Mouse (Mus musculus) heart, embryonic 15.5 days (tissue): Measurements from ENCODE around the gene Robo2. TPM values are rescaled to one million over a fixed set of nuclear protein-coding genes. Genes with fewer than 3 reads are reported as not detected.

Experiments used
- ATAC-seq: fragments of 200-750 bp; cut with Nextera tagmentation; replicated peaks from 2 replicates; pipeline ENCODE4 v1.8.0; 2017; ENCODE audit warnings: low read depth, moderate TSS enrichment; ENCODE audit not compliant: insufficient number of reproducible peaks, insufficient read depth, low FRiP score
- H3K27ac ChIP-seq: fragments of 300-500 bp; sonication (generic); 2 replicates; pipeline ENCODE4 v1.5.1; 2015; ENCODE audit warnings: mild to moderate bottlenecking, inconsistent platforms
- H3K27me3 ChIP-seq: fragments of 300-500 bp; sonication (generic); 2 replicates; pipeline ENCODE4 v1.6.1; 2015; ENCODE audit warnings: inconsistent platforms
- H3K36me3 ChIP-seq: fragments of 300-500 bp; sonication (generic); 2 replicates; pipeline ENCODE4 v1.6.1; 2015; ENCODE audit warnings: mild to moderate bottlenecking, inconsistent platforms
- H3K4me1 ChIP-seq: fragments of 300-500 bp; sonication (generic); replicated peaks from 2 replicates; pipeline ENCODE4 v1.6.1; 2015; ENCODE audit warnings: inconsistent platforms
- H3K4me2 ChIP-seq: fragments of 300-500 bp; sonication (generic); 2 replicates; pipeline ENCODE4 v1.6.1; 2015; ENCODE audit warnings: inconsistent platforms, mild to moderate bottlenecking, moderate library complexity
- H3K4me3 ChIP-seq: fragments of 300-500 bp; sonication (generic); 2 replicates; pipeline ENCODE4 v1.5.1; 2015; ENCODE audit warnings: mild to moderate bottlenecking, inconsistent platforms
- H3K9ac ChIP-seq: fragments of 300-500 bp; sonication (generic); 2 replicates; pipeline ENCODE4 v1.6.1; 2015; ENCODE audit warnings: mild to moderate bottlenecking, inconsistent platforms
- H3K9me3 ChIP-seq: fragments of 300-500 bp; sonication (generic); replicated peaks from 2 replicates; pipeline ENCODE4 v1.6.1; 2016; ENCODE audit warnings: inconsistent platforms
- WGBS: fragments of 180-500 bp; shearing (Covaris S2); methylation state at CpG from one replicate; pipeline ENCODE4 v1.1.7; 2015; ENCODE audit warnings: mixed read lengths; 5-methylcytosine and 5-hydroxymethylcytosine counted together
- polyA plus RNA-seq: library from polyadenylated mRNA; unstranded; fragments of >200 nt; fragmentation: Nextera tagmentation; extraction: Ambion mirVana; gene quantifications from 2 replicates; pipeline ENCODE4 v1.2.1, GENCODE M21; 2015

The Robo2 gene
- polyA plus RNA-seq, result 7.1 and 9.1 TPM in 2 replicates

GRCm38 (mm10) chr16:74411481-74412251 is at the start of gene Robo2:
Gene Robo2 (minus strand): TSS chr16:74411825.
- H3K27me3 ChIP-seq, result peaks cover 19% of the 10 kb centered on the region; the same call in 1 of the 2 replicates
- H3K4me2 ChIP-seq, result peak within 1 kb of the TSS; percentile 97
- H3K4me1 ChIP-seq, result peaks cover 19% of the 10 kb centered on the region
- WGBS, result under 1% methylated on average over 42 of the region's 43 CpGs
- no peaks in the 10 kb centered on the region for H3K9me3 ChIP-seq
- H3K9ac ChIP-seq, result peak within 1 kb of the TSS; percentile 44
- H3K36me3 ChIP-seq, result no peaks in the 10 kb centered on the region
- peak within 1 kb of the TSS; percentile 47 for H3K27ac ChIP-seq
- ATAC-seq, result peak; percentile 79
- H3K4me3 ChIP-seq, result peak within 1 kb of the TSS; percentile 69

GRCm38 (mm10) chr16:74458138-74458537 is 46.5 kb upstream of the Robo2 start:
- no peak for ATAC-seq
- no peaks in the 10 kb centered on the region for H3K4me1 ChIP-seq
- no peak overlapping the region for H3K9ac ChIP-seq
- no peaks in the 10 kb centered on the region for H3K36me3 ChIP-seq
- no peak overlapping the region for H3K4me2 ChIP-seq
- H3K27me3 ChIP-seq, result no peaks in the 10 kb centered on the region
- H3K4me3 ChIP-seq, result no peak overlapping the region
- H3K27ac ChIP-seq, result no peak overlapping the region
- H3K9me3 ChIP-seq, result no peaks in the 10 kb centered on the region
- WGBS, result 65% methylated on average over 3 of the region's 3 CpGs

- ATAC-seq, result no peak
- Histone ChIP-seq H3K4me1 (no peaks in the 10 kb centered on the region), H3K36me3 (no peaks in the 10 kb centered on the region), H3K27ac (no peak overlapping the region), H3K9ac (no peak overlapping the region), H3K9me3 (no peaks in the 10 kb centered on the region), H3K4me3 (no peak overlapping the region), H3K4me2 (no peak overlapping the region), H3K27me3 (no peaks in the 10 kb centered on the region)
- WGBS, result 75% methylated on average over 8 of the region's 8 CpGs
These were observed 46.1 kb upstream of the Robo2 start for GRCm38 (mm10) chr16:74457736-74458135.

- no peak overlapping the region for H3K4me3 ChIP-seq
- H3K27ac ChIP-seq, result no peak overlapping the region
- no peaks in the 10 kb centered on the region for H3K4me1 ChIP-seq
- WGBS, result 85% methylated on average over 5 of the region's 5 CpGs
- H3K36me3 ChIP-seq, result no peaks in the 10 kb centered on the region
- no peak for ATAC-seq
- no peak overlapping the region for H3K9ac ChIP-seq
- no peaks in the 10 kb centered on the region for H3K27me3 ChIP-seq
- H3K4me2 ChIP-seq, result no peak overlapping the region
- H3K9me3 ChIP-seq, result no peaks in the 10 kb centered on the region
These were observed 45.3 kb upstream of the Robo2 start for GRCm38 (mm10) chr16:74456808-74457470.

- Histone ChIP-seq H3K9me3 (no peaks in the 10 kb centered on the region), H3K4me2 (no peak overlapping the region), H3K36me3 (no peaks in the 10 kb centered on the region), H3K27me3 (no peaks in the 10 kb centered on the region), H3K4me1 (no peaks in the 10 kb centered on the region), H3K4me3 (no peak overlapping the region), H3K27ac (no peak overlapping the region), H3K9ac (no peak overlapping the region)
- 36% methylated on average over 2 of the region's 2 CpGs for WGBS
- ATAC-seq, result no peak
These were observed 43.6 kb upstream of the Robo2 start for GRCm38 (mm10) chr16:74455179-74455578.

- Histone ChIP-seq H3K9me3 (no peaks in the 10 kb centered on the region), H3K4me1 (no peaks in the 10 kb centered on the region), H3K27me3 (no peaks in the 10 kb centered on the region), H3K4me2 (no peak overlapping the region), H3K27ac (no peak overlapping the region), H3K36me3 (no peaks in the 10 kb centered on the region), H3K9ac (no peak overlapping the region), H3K4me3 (no peak overlapping the region)
- WGBS, result 83% methylated on average over 4 of the region's 4 CpGs
- ATAC-seq, result no peak
These were observed 36.4 kb upstream of the Robo2 start for GRCm38 (mm10) chr16:74448025-74448424.

GRCm38 (mm10) chr16:74427071-74427470 is 15.4 kb upstream of the Robo2 start:
- Histone ChIP-seq H3K4me3 (no peak overlapping the region), H3K27ac (no peak overlapping the region), H3K4me2 (no peak overlapping the region), H3K27me3 (no peaks in the 10 kb centered on the region), H3K4me1 (no peaks in the 10 kb centered on the region), H3K36me3 (no peaks in the 10 kb centered on the region), H3K9ac (no peak overlapping the region), H3K9me3 (no peaks in the 10 kb centered on the region)
- 58% methylated on average over 2 of the region's 2 CpGs for WGBS
- no peak for ATAC-seq

- 68% methylated on average over 2 of the region's 2 CpGs for WGBS
- Histone ChIP-seq H3K27me3 (no peaks in the 10 kb centered on the region), H3K4me1 (no peaks in the 10 kb centered on the region), H3K4me3 (no peak overlapping the region), H3K27ac (no peak overlapping the region), H3K9ac (no peak overlapping the region), H3K4me2 (no peak overlapping the region), H3K36me3 (no peaks in the 10 kb centered on the region), H3K9me3 (no peaks in the 10 kb centered on the region)
- ATAC-seq, result no peak
These were observed 8.7 kb upstream of the Robo2 start for GRCm38 (mm10) chr16:74420324-74420723.

GRCm38 (mm10) chr16:74412471-74413291 is 1.1 kb upstream of the Robo2 start:
- Histone ChIP-seq H3K27me3 (peaks cover 19% of the 10 kb centered on the region; the same call in 1 of the 2 replicates), H3K9ac (0 out of 2 replicates have a peak overlapping the region, but pooled peaks have one; percentile 2), H3K36me3 (no peaks in the 10 kb centered on the region), H3K4me3 (peak overlapping the region; percentile 69), H3K9me3 (no peaks in the 10 kb centered on the region), H3K4me2 (peak overlapping the region; percentile 97), H3K27ac (no peak overlapping the region), H3K4me1 (peaks cover 19% of the 10 kb centered on the region)
- under 1% methylated on average over 20 of the region's 20 CpGs for WGBS
- no peak; the same call in 1 of the 2 replicates for ATAC-seq

- H3K4me1 ChIP-seq, result peaks cover 19% of the 10 kb centered on the region
- WGBS, result under 1% methylated on average over 16 of the region's 16 CpGs
These were observed 604 bp downstream of the Robo2 start for GRCm38 (mm10) chr16:74411021-74411420.

GRCm38 (mm10) chr16:74410125-74410524 is 1.5 kb downstream of the Robo2 start:
- H3K36me3 ChIP-seq, result no peaks in the 10 kb centered on the region
- peak overlapping the region; percentile 97 for H3K4me2 ChIP-seq
- peaks cover 19% of the 10 kb centered on the region; the same call in 1 of the 2 replicates for H3K27me3 ChIP-seq
- peaks cover 19% of the 10 kb centered on the region for H3K4me1 ChIP-seq
- ATAC-seq, result no peak
- no peak overlapping the region for H3K9ac ChIP-seq
- no peaks in the 10 kb centered on the region for H3K9me3 ChIP-seq
- no peak overlapping the region for H3K27ac ChIP-seq
- H3K4me3 ChIP-seq, result peak overlapping the region; percentile 69
- WGBS, result 32% methylated on average over 6 of the region's 6 CpGs

More at GRCm38 (mm10) chr16:74411021-74411420, 604 bp downstream of the Robo2 start:
- Histone ChIP-seq H3K36me3 (no peaks in the 10 kb centered on the region), H3K27me3 (peaks cover 19% of the 10 kb centered on the region; the same call in 1 of the 2 replicates), H3K9ac (peak overlapping the region; percentile 44), H3K27ac (peak overlapping the region; percentile 47), H3K9me3 (no peaks in the 10 kb centered on the region), H3K4me2 (peak overlapping the region; percentile 97), H3K4me3 (peak overlapping the region; percentile 69)
- no peak for ATAC-seq
